In genomic region chr13:31955171-31955570, GRCm38 (mm10) we compare ENCODE assay signal across 14 mouse cellular contexts.
DNase-seq lines count a peak whose midpoint lies in the region; ATAC-seq and TF ChIP-seq lines count a peak whose summit lies in the region.
"Had no signal": no experiment of that assay in that cellular context is flagged by ENCODE, and none has a peak within 500 bp of the region (broad histone marks: within the 10 kb centered on the region; RNA-seq: fewer than 3 reads in every experiment).

No protein-coding gene starts in this region.

- H3K9ac ChIP-seq in heart, embryonic 13.5 days = no peak overlapping the region
- H3K9ac ChIP-seq in liver, embryonic 13.5 days = no peak overlapping the region
- no peak overlapping the region for H3K9ac ChIP-seq in liver, embryonic 12.5 days
- H3K9ac ChIP-seq in stomach, postnatal 0 days (ENCODE audit: low read length) = no peak overlapping the region
- H3K9ac ChIP-seq: neural tube, embryonic 12.5 days had no signal

- TF ChIP-seq EP300 in stomach, postnatal 0 days (optimal IDR thresholded peaks at IDR 0.05) = no peak

- TF ChIP-seq CTCF in stomach, postnatal 0 days (IDR thresholded peaks at IDR 0.05; ENCODE audit: low read depth) = no peak

- WGBS in heart, embryonic 13.5 days = 32% methylated on average over 7 of the region's 7 CpGs
- 58% methylated on average over 7 of the region's 7 CpGs for WGBS in liver, embryonic 13.5 days (ENCODE audit: insufficient replicate concordance)
- 61% methylated on average over 7 of the region's 7 CpGs for WGBS in liver, embryonic 12.5 days (ENCODE audit: insufficient replicate concordance)
- 43% methylated on average over 7 of the region's 7 CpGs for WGBS in stomach, postnatal 0 days

- peak overlapping the region; percentile 41 for H3K27ac ChIP-seq in heart, embryonic 13.5 days (replicated peaks)
- H3K27ac ChIP-seq in liver, embryonic 13.5 days = no peak overlapping the region
- H3K27ac ChIP-seq in liver, embryonic 12.5 days = no peak overlapping the region
- no peak overlapping the region for H3K27ac ChIP-seq in stomach, postnatal 0 days (replicated peaks)
- H3K27ac ChIP-seq: midbrain, embryonic 10.5 days; neural tube, embryonic 12.5 days had no signal

- H3K4me1 ChIP-seq in heart, embryonic 13.5 days = peaks cover 34% of the 10 kb centered on the region
- no peaks in the 10 kb centered on the region for H3K4me1 ChIP-seq in liver, embryonic 13.5 days (replicated peaks)
- H3K4me1 ChIP-seq in liver, embryonic 12.5 days = no peaks in the 10 kb centered on the region
- 0 out of 2 replicates have a peak, but pooled peaks cover 2% of the 10 kb centered on the region for H3K4me1 ChIP-seq in stomach, postnatal 0 days (replicated peaks; ENCODE audit: control insufficient read depth, insufficient read depth)
- H3K4me1 ChIP-seq: neural tube, embryonic 12.5 days had no signal

- 0 out of 2 replicates have a peak, but pooled peaks cover 3% of the 10 kb centered on the region for H3K27me3 ChIP-seq in heart, embryonic 13.5 days (replicated peaks)
- H3K27me3 ChIP-seq in liver, embryonic 13.5 days = no peaks in the 10 kb centered on the region
- H3K27me3 ChIP-seq in liver, embryonic 12.5 days (replicated peaks) = no peaks in the 10 kb centered on the region
- no peaks in the 10 kb centered on the region for H3K27me3 ChIP-seq in stomach, postnatal 0 days (ENCODE audit: control insufficient read depth, insufficient read depth, low read length)
- H3K27me3 ChIP-seq: neural tube, embryonic 12.5 days had no signal

- no peak overlapping the region for H3K4me3 ChIP-seq in heart, embryonic 13.5 days
- H3K4me3 ChIP-seq in liver, embryonic 13.5 days (replicated peaks) = no peak overlapping the region
- no peak overlapping the region for H3K4me3 ChIP-seq in liver, embryonic 12.5 days
- no peak overlapping the region for H3K4me3 ChIP-seq in stomach, postnatal 0 days (ENCODE audit: low read depth, low read length)
- H3K4me3 ChIP-seq: midbrain, embryonic 10.5 days; neural tube, embryonic 12.5 days had no signal

- no peak for DNase-seq in heart, postnatal 4 days
- DNase-seq in liver, embryonic 13.5 days = no peak
- DNase-seq in adrenal gland, postnatal 14 days = peak; percentile 30
- DNase-seq in stomach, postnatal 0 days (ENCODE audit: low spot score) = peak; percentile 17
- DNase-seq: cerebellum, adult 9-11 months; thymus, adult 18-20 months had no signal

- H3K36me3 ChIP-seq in heart, embryonic 13.5 days = no peaks in the 10 kb centered on the region
- H3K36me3 ChIP-seq in liver, embryonic 13.5 days = no peaks in the 10 kb centered on the region
- no peaks in the 10 kb centered on the region for H3K36me3 ChIP-seq in liver, embryonic 12.5 days
- H3K36me3 ChIP-seq in stomach, postnatal 0 days (ENCODE audit: control insufficient read depth, insufficient read depth, low read length) = no peaks in the 10 kb centered on the region
- H3K36me3 ChIP-seq: midbrain, embryonic 10.5 days; neural tube, embryonic 12.5 days had no signal

- H3K9me3 ChIP-seq in heart, embryonic 13.5 days = no peaks in the 10 kb centered on the region
- no peaks in the 10 kb centered on the region for H3K9me3 ChIP-seq in liver, embryonic 13.5 days (replicated peaks)
- no peaks in the 10 kb centered on the region for H3K9me3 ChIP-seq in liver, embryonic 12.5 days (replicated peaks)
- no peaks in the 10 kb centered on the region for H3K9me3 ChIP-seq in stomach, postnatal 0 days (ENCODE audit: control insufficient read depth, low read length)
- H3K9me3 ChIP-seq: midbrain, embryonic 10.5 days; neural tube, embryonic 12.5 days had no signal

- no peak overlapping the region for H3K4me2 ChIP-seq in heart, embryonic 13.5 days
- H3K4me2 ChIP-seq in liver, embryonic 13.5 days = no peak overlapping the region
- no peak overlapping the region for H3K4me2 ChIP-seq in liver, embryonic 12.5 days
- no peak overlapping the region for H3K4me2 ChIP-seq in stomach, postnatal 0 days (replicated peaks; ENCODE audit: low read depth)
- H3K4me2 ChIP-seq: neural tube, embryonic 12.5 days had no signal

- no peak for ATAC-seq in heart, embryonic 13.5 days (ENCODE audit: extremely low read depth, insufficient number of reproducible peaks, low FRiP score, low TSS enrichment)
- 0 out of 2 replicates have a peak, but pooled peaks have one; percentile 39 for ATAC-seq in liver, embryonic 13.5 days (ENCODE audit: low read depth)
- no peak for ATAC-seq in liver, embryonic 12.5 days
- ATAC-seq in stomach, postnatal 0 days (ENCODE audit: low FRiP score, low TSS enrichment) = peak; percentile 60; the same call in 1 of the 2 replicates
- no peak for ATAC-seq in activated CD4-positive, CD25-positive, alpha-beta regulatory T cell, adult 4 months
- ATAC-seq: CD4-positive, CD25-positive, alpha-beta regulatory T cell, adult 4 months; intestine, embryonic 16.5 days; lung, postnatal 0 days had no signal

Comparison
In these comparisons a context has a peak if more than half of its experiments do, and no peak if none do; other contexts are left out.
1. ATAC-seq: peak in liver, embryonic 13.5 days (single experiment) and stomach, postnatal 0 days (single experiment); none in heart, embryonic 13.5 days (single experiment), liver, embryonic 12.5 days (single experiment) and activated CD4-positive, CD25-positive, alpha-beta regulatory T cell, adult 4 months (single experiment).
2. DNase-seq: peak in adrenal gland, postnatal 14 days (single experiment) and stomach, postnatal 0 days (single experiment); none in heart, postnatal 4 days (single experiment) and liver, embryonic 13.5 days (single experiment).